Mouse (Mus musculus): ENCODE measurements around the gene Krt1.

Krt1 gene

DNA sequence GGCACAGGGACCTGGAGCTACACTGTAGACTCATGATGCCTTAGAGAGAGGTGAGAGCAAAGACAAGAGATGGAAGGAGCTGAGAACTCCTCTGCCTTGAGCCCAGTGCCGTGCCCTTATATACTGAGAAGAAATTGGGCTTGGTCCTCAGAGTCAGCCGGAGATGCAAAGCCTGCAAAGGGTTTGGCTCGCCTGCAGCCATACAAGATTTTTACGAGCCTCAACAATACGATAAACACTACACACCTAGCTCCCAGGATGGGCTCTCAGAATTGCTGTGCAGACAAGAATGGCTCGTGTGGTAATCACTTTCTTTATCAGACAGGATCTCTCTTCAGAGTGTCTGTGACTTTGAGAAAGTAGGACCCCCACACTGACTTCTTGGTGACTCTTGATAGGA is at the start of gene Krt1:
TSS of gene Krt1 (minus strand) at position 101 of the 400 bp plus-strand sequence.
- no peak for DNase-seq (ENCODE audit: extremely low spot score, low read depth, low spot score)

- no peak for DNase-seq (ENCODE audit: extremely low spot score, low read depth, low spot score)
Observed at GRCm38 (mm10) chr15:101895216-101895615, 44.6 kb upstream of the Krt1 start.

DNA sequence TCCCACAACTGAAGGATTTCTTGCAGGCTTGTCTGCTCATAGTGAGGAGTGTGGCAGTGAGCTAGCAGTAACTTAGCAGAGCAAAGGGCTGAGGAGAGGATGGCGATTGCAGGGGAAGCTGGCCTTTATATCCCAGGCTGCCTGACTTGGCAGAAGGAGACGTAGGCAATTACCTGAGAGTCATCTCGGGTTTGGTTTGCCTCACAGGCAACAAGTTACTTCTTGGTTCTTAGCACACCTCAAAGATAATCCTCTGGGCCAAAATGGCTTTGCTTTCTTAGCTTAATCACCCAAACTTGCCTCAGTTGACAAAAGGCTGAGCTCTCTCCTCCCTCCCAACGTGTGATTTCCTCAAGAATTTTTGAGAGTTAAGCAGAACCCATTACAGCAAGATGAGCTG is 42.2 kb upstream of the Krt1 start, which contains the start of gene Krt76:
TSS of gene Krt76 (minus strand) at position 101 of the 400 bp plus-strand sequence.
- DNase-seq (ENCODE audit: extremely low spot score, low read depth, low spot score) = no peak

- DNase-seq (ENCODE audit: extremely low spot score, low read depth, low spot score) = no peak
Observed at GRCm38 (mm10) chr15:101879776-101880175, 29.2 kb upstream of the Krt1 start.

GRCm38 (mm10) chr15:101878041-101878440 is 27.4 kb upstream of the Krt1 start:
- DNase-seq (ENCODE audit: extremely low spot score, low read depth, low spot score) = no peak

- no peak for DNase-seq (ENCODE audit: extremely low spot score, low read depth, low spot score)
Observed at GRCm38 (mm10) chr15:101874383-101874782, 23.8 kb upstream of the Krt1 start.

- DNase-seq (ENCODE audit: extremely low spot score, low read depth, low spot score) = no peak
Observed at GRCm38 (mm10) chr15:101873231-101873630, 22.6 kb upstream of the Krt1 start.

DNA sequence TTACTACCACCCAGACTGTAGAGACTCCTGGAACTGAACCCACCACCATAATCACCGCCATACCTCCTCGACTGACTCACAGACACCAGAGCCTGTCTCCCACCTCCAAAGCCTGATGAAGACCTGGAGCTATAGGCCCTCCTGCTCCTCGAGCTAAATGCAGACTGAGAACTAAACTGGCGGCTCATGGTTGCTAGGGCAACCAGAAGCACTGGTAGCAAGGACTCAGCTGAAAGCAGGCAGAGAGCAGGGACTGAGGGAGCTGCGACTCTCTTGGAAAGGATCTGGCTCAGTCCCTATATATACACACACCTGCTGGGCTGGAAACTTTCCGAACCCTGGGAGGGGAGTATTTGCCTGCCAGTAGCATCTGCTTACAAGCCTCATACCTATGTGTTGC is 18.8 kb upstream of the Krt1 start, which contains the start of gene Krt77:
TSS of gene Krt77 (minus strand) at position 275 of the 400 bp plus-strand sequence.
- no peak for DNase-seq (ENCODE audit: extremely low spot score, low read depth, low spot score)

DNA sequence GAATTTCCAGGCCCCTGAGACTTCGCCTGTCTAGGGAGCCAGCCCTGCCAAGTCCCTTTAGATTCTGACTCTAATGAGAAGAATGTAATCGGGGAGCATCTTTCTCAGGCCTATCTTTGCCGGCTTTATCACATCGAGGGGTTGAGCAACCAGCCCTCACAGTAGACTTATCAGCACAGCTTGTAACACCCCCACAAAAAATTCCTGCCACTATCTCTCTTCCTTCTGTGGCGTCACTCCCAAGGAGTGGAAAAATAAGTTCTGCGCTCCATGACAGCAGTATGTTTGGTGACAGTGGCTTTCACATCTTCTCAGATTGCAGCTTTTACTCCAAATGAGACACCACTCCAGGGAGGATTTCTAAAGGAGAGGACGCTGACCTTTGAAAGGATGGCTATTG is 16.2 kb upstream of the Krt1 start:
- DNase-seq (ENCODE audit: extremely low spot score, low read depth, low spot score) = no peak

- no peak for DNase-seq (ENCODE audit: extremely low spot score, low read depth, low spot score)
Observed at GRCm38 (mm10) chr15:101860421-101861130, 10.0 kb upstream of the Krt1 start.

DNA sequence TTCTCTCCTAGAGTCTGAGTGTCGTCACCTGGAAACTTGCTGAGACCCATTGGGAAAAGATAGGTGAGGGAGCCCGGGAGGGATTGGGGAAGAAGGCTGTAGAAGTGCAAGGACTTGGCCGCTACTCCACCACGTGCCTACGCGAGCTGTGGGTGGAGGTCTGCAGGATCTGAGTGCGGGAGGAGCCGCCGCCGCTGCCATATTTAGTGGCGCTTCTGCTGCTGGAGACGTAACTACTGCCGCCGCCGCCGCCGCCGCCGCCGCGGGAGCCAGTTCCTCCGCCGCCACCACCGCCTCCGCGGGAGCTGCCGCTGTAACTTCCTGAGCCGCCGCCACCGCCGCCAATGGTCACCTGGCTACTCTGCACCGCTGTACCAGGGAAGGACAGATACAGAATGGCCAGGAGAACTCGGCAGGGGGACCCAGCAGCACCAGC is 9.2 kb upstream of the Krt1 start:
- no peak for DNase-seq (ENCODE audit: extremely low spot score, low read depth, low spot score)

- no peak for DNase-seq (ENCODE audit: extremely low spot score, low read depth, low spot score)
Observed at GRCm38 (mm10) chr15:101858673-101859425, 8.3 kb upstream of the Krt1 start.

- DNase-seq (ENCODE audit: extremely low spot score, low read depth, low spot score) = no peak
Observed at GRCm38 (mm10) chr15:101856696-101857095, 6.1 kb upstream of the Krt1 start.

GRCm38 (mm10) chr15:101855732-101856131 is 5.1 kb upstream of the Krt1 start:
- DNase-seq (ENCODE audit: extremely low spot score, low read depth, low spot score) = no peak

DNA sequence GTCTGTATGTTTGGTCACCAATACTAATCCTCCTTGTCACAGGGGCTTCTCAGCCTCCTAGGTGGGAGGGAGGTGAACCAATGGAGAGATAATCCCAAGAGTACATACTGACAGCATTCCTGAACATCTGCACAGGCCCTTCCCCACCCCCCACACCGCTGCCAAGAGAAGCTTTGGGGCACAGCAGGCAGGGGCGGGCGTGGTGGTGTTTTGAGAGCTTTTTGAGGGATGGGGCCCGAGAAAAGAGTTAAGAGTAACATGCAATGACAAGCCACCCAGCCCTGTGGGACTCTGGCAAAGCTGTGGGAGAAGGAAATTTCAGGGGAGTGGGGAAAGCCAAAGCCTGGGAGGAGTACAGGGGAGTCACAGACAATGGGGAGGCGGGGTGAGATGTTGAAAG is 3.7 kb upstream of the Krt1 start:
- DNase-seq (ENCODE audit: extremely low spot score, low read depth, low spot score) = no peak

- no peak for DNase-seq (ENCODE audit: extremely low spot score, low read depth, low spot score)
Observed at GRCm38 (mm10) chr15:101852571-101852970, 2.0 kb upstream of the Krt1 start.

DNA sequence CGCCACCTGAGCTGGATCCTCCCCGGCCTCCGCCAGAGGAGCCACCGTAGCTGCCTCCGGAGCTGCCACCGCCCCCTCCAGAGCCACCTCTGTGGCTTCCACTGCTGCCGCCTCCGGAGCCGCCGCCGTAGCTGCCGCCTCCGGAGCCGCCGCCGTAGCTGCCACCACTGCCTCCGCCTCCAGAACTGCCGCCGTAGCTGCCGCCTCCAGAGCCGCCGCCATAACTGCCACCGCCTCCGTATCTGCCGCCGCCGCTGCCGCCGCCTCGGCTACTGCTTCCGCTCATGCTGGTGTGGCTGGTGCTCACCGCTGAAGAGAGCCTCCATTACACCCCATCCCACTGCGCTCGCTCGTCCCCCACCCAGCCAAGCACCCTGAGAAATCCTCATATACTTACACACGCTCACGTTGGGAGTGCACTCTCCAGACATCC is 4.6 kb downstream of the Krt1 start:
- no peak for DNase-seq (ENCODE audit: extremely low spot score, low read depth, low spot score)

DNA sequence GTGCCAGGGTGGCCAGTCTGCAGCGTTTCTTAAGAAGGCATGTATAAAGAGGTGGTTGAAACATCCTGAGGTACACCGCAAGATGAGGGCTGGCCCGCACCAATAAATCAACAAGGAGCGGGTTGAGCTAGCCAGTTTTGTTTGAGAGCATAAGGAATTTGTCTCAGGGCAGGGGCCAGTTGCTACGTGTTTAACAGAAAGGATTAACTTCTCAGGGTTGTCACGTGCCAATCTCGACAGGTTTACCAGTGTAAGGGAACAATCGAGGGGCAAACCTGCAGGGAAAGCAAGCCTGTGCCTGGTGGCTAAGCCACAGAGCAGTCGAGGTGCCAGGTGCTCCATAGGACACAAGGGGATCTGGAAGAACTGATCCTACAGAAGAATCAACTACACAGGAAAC is 7.4 kb downstream of the Krt1 start:
- no peak for DNase-seq (ENCODE audit: extremely low spot score, low read depth, low spot score)

DNA sequence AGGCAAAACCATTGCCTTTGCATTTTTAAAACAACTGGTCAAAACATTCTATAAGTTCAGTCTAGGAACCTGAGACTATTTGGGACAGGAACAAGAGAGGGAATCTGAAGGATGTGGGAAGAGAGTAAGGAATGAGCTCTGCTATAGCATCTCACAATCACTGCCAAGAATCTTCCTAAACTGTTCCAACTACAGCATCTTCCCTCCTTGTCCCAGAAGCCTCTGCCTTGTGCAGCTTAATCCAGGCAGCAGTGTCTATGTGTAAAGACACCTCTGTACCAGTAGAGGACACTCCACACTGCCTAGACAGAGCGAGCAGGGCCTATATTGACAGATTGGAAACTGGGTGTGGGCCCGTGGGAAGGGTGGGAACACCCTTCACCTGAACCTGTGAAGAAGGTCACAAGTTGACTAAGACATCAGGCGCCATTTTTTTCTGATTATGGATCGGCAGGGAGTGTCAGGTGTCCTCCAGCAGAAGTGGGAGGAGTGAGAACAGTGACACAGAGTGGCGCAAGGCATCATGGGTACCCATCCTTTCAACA is 15.7 kb downstream of the Krt1 start:
- no peak for DNase-seq (ENCODE audit: extremely low spot score, low read depth, low spot score)

DNA sequence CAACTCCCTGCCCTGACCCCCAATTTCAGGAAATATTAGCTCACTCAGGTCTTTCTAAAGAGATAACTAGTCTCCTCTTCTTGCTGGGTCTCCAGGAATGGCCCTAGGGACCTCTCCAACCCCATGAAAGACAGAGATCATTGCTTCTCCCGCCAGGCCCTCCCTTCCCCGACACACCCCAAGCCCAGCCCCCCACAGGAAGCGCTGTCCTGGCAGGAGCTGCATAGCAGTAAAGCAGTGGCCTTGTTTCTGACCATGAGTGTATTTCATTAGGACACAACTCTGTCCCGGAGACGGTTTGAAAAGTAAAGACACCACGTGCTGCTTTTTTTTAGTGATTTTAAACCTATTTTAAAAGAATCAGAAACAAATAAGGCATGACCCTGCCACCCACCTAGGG is 17.5 kb downstream of the Krt1 start:
- DNase-seq (ENCODE audit: extremely low spot score, low read depth, low spot score) = no peak

DNA sequence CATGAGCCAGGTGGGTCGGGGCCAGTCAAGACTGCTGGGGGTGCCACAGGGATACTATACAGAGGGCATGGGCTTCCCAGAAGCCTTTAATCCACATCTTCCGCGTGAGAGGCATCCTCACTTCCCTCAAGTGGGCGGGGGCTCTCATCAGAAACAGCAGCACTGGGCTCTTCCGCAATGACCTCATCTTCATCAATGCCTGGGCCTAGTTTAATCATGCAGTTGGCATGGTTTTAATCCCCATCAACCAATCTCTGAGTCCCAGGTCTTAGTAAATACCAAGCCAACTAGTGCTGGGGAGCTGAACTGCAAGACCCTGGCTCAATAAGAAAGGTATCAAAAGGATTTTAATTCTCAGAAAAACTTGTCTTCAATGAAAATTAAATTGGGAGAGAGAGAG is 21.2 kb downstream of the Krt1 start:
- DNase-seq (ENCODE audit: extremely low spot score, low read depth, low spot score) = no peak

- DNase-seq (ENCODE audit: extremely low spot score, low read depth, low spot score) = no peak
Observed at GRCm38 (mm10) chr15:101821786-101822185, 28.8 kb downstream of the Krt1 start.
